Mouse (Mus musculus) limb, embryonic 13.5 days (tissue): ENCODE results near the gene Opalin. TPM values are rescaled to one million over a fixed set of nuclear protein-coding genes. Genes with fewer than 3 reads are reported as not detected.

ENCODE experiments used
- polyA plus RNA-seq: library from polyadenylated mRNA; unstranded; fragments of >200 nt; fragmentation: Nextera tagmentation; extraction: Ambion mirVana; gene quantifications from 2 replicates; pipeline ENCODE4 v1.2.1, GENCODE M21; 2015

Opalin gene
- polyA plus RNA-seq, 1 experiment from 2014 or later: not detected

Other genes with a start within 250 kb of the Opalin start
- 17.7 and 18.2 TPM in 2 replicates for gene Ccnj, start 245.8 kb downstream of the Opalin start, polyA plus RNA-seq
- gene Zfp518a, start 182.4 kb downstream of the Opalin start, polyA plus RNA-seq: 9.9 and 10.2 TPM in 2 replicates
- gene Blnk, start 82.6 kb downstream of the Opalin start, polyA plus RNA-seq: 0.51 and 0.66 TPM in 2 replicates
- gene Dntt, start 47.8 kb downstream of the Opalin start, polyA plus RNA-seq: not detected in 2 replicates
- gene Tll2, start 129.7 kb upstream of the Opalin start, polyA plus RNA-seq: 0.68 and 1.1 TPM in 2 replicates
- gene Tm9sf3, start 186.9 kb upstream of the Opalin start, polyA plus RNA-seq: 133 and 135 TPM in 2 replicates